Mouse (Mus musculus) cortical plate, adult 2 months (tissue): ENCODE measurements at regions not wholly inside any gene's neighbourhood (a gene's known extent, or its start where the extent isn't known, plus 50 kb on each side); places are given as distances from the start of the nearest gene placed in this dataset.

Experiments used
- CTCF ChIP-seq: fragments of 200-500 bp; IDR thresholded peaks from 2 replicates; pipeline ENCODE4 v1.5.1; 2011; ENCODE audit warnings: mild to moderate bottlenecking, control low read depth, low read length; ENCODE audit not compliant: insufficient read depth; ENCODE audit errors: extremely low read depth
- POLR2A ChIP-seq: fragments of 200-500 bp; IDR thresholded peaks from 2 replicates; pipeline ENCODE4 v1.6.1; 2011; ENCODE audit warnings: mild to moderate bottlenecking, low read length, control low read depth; ENCODE audit not compliant: insufficient read depth; ENCODE audit errors: extremely low read depth

DNA sequence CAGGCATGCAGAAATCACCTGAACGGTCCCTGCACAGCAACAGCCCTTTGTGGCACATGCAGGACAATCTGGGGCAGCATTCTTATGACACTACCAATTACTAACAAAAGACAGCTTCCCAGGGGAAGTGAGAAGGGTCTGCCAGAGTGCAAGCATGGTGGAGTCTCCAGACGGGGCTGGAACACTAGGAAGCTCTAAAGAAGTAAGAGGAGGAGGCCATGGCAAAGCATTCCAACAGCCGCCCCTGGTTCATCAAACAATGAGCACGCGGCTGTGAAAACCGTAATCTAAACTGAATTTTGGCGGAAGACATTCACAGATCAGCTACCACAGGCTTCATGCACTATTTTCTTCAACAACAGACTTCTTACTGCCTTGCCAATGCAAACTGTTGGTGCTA is 109.0 kb downstream of the Dll1 start:
- TF ChIP-seq CTCF (no peak), POLR2A (no peak)
